Mouse (Mus musculus) heart, adult 2 months (tissue): Measurements from ENCODE around the gene Ift43. TPM values are rescaled to one million over a fixed set of nuclear protein-coding genes. Genes with fewer than 3 reads are reported as not detected.

Experiments used
- DNase-seq, 2 experiments: peaks; one replicate each; pipeline ENCODE4 v3.0.0; 2021
- H3K27ac ChIP-seq: fragments of 200-600 bp; 2 replicates; pipeline ENCODE4 v1.8.1; 2022
- H3K27me3 ChIP-seq: fragments of 200-500 bp; 2 replicates; pipeline ENCODE4 v1.6.1; 2012; ENCODE audit warnings: mild to moderate bottlenecking, low read length, inconsistent platforms, mixed read lengths; ENCODE audit not compliant: control insufficient read depth, insufficient read depth
- H3K36me3 ChIP-seq: fragments of 200-500 bp; 2 replicates; pipeline ENCODE4 v1.6.1; 2012; ENCODE audit warnings: low read length, inconsistent platforms; ENCODE audit not compliant: control insufficient read depth, insufficient read depth
- H3K4me1 ChIP-seq: fragments of 200-500 bp; 2 replicates; pipeline ENCODE4 v1.6.1; 2011; ENCODE audit warnings: low read length; ENCODE audit not compliant: control insufficient read depth, insufficient read depth
- H3K4me3 ChIP-seq: fragments of 200-600 bp; 2 replicates; pipeline ENCODE4 v1.8.1; 2022
- H3K79me2 ChIP-seq: fragments of 200-500 bp; replicated peaks from 2 replicates; pipeline ENCODE4 v1.6.1; 2012; ENCODE audit warnings: mild to moderate bottlenecking, inconsistent platforms, low read length, moderate library complexity, mixed read lengths; ENCODE audit not compliant: control insufficient read depth, insufficient read depth
- H3K9ac ChIP-seq: fragments of 200-500 bp; 2 replicates; pipeline ENCODE4 v1.6.1; 2012; ENCODE audit warnings: low read depth, mild to moderate bottlenecking, control low read depth, inconsistent platforms, low read length, mixed read lengths
- CTCF ChIP-seq: fragments of 200-600 bp; IDR thresholded peaks from 2 replicates; pipeline ENCODE4 v1.8.1; 2022; ENCODE audit warnings: antibody characterized with exemption, mild to moderate bottlenecking, moderate library complexity
- EP300 ChIP-seq: fragments of 200-500 bp; IDR thresholded peaks from 2 replicates; pipeline ENCODE4 v1.6.1; 2011; ENCODE audit warnings: low read depth, low read length, control low read depth; ENCODE audit not compliant: insufficient read depth
- POLR2A ChIP-seq: fragments of 200-500 bp; IDR thresholded peaks from 2 replicates; pipeline ENCODE4 v1.6.1; 2011; ENCODE audit warnings: mild to moderate bottlenecking, low read depth, low read length, control low read depth; ENCODE audit not compliant: insufficient read depth
- WGBS: fragments of 180-500 bp; shearing (Covaris S2); methylation state at CpG from one replicate; pipeline ENCODE4 v1.1.7; 2018; 5-methylcytosine and 5-hydroxymethylcytosine counted together
- intact Hi-C: fragments of 180-260 bp; cut with DNase I; formaldehyde crosslinking; loops from one replicate; pipeline ENCODE4 v1.15.1; 2025
- polyA plus RNA-seq: library from polyadenylated mRNA; depleted of rRNA; stranded (reverse); fragments of >200 nt; gene quantifications from 2 replicates; pipeline ENCODE4 v1.2.3, GENCODE M21; 2012
- total RNA-seq, 2 experiments: library from RNA; stranded (reverse); gene quantifications; 2 replicates each; pipeline ENCODE4 v1.2.3; 2021

Gene Ift43
- total and polyA plus RNA-seq, 3 experiments = 21.6 to 31.9 (median 26.1) TPM

DNA sequence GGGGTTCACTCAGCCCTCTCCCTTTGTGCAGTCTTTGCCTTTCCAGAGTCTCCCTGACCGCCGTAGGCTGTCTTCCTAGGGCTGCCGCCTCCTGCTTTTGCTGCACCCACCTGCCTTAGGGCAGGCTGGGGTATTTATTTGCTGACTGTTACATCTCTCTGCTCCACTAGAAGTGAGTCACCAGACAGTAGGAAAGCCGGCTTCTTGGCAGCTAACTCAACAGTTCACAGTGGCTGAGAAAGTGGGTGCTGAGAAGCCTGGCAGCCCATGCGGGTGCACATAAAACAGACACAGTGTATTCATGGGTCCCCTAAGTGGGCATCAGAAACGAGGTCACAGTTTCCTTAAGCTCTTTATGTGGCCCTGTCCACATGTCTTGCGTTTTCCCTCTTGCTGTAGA is 3.5 kb downstream of the Ift43 start:
- Histone ChIP-seq H3K79me2 (no peaks in the 10 kb centered on the region), H3K4me1 (peaks cover 13% of the 10 kb centered on the region), H3K27ac (peak overlapping the region; percentile 79), H3K4me3 (no peak overlapping the region), H3K36me3 (peaks cover 5% of the 10 kb centered on the region; the same call in 1 of the 2 replicates), H3K27me3 (no peaks in the 10 kb centered on the region), H3K9ac (no peak overlapping the region)
- no peak for DNase-seq
- TF ChIP-seq CTCF (no peak), EP300 (no peak), POLR2A (no peak)
- intact Hi-C loops = no loop called here
- 80% methylated on average over 7 of the region's 7 CpGs for WGBS

DNA sequence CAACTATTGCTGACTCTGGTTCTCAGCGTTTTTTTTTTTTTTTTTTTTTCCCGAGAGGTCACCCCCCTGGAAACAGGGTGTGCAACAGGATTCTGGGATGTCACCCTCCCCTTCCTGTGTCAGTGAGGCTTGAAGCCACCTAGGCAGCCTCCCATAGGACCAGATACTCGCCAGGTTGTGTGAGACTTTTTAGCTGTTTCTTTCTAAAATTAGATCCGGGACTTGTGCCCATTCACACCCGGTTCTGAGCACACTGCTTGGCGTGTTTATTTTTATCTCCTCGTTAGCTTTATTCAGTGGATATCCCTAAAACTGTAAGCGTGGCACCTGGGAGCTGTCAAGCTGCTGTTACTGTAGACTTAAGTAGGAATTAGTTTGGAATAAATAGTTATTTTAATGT is 4.2 kb downstream of the Ift43 start:
- H3K79me2 ChIP-seq = no peaks in the 10 kb centered on the region
- H3K4me1 ChIP-seq = peaks cover 13% of the 10 kb centered on the region
- H3K36me3 ChIP-seq = peaks cover 5% of the 10 kb centered on the region; the same call in 1 of the 2 replicates
- no peak for TF ChIP-seq POLR2A
- TF ChIP-seq CTCF = no peak
- no peak for TF ChIP-seq EP300
- no peaks in the 10 kb centered on the region for H3K27me3 ChIP-seq
- H3K4me3 ChIP-seq = no peak overlapping the region
- intact Hi-C loops = no loop called here
- no peak overlapping the region for H3K9ac ChIP-seq
- 30% methylated on average over 8 of the region's 8 CpGs for whole genome bisulfite sequencing
- no peak for DNase-seq
- H3K27ac ChIP-seq = peak overlapping the region; percentile 79

GRCm38 (mm10) chr12:86088042-86088441 is 5.7 kb downstream of the Ift43 start:
- peaks cover 5% of the 10 kb centered on the region; the same call in 1 of the 2 replicates for H3K36me3 ChIP-seq
- no peak overlapping the region for H3K4me3 ChIP-seq
- no peak for TF ChIP-seq POLR2A
- TF ChIP-seq EP300 = peak; percentile 65
- H3K79me2 ChIP-seq = no peaks in the 10 kb centered on the region
- H3K9ac ChIP-seq = no peak overlapping the region
- H3K27me3 ChIP-seq = no peaks in the 10 kb centered on the region
- WGBS = 34% methylated on average over 7 of the region's 7 CpGs
- peak overlapping the region; percentile 79 for H3K27ac ChIP-seq
- peak; percentile 51 to 68 for DNase-seq
- H3K4me1 ChIP-seq = peaks cover 18% of the 10 kb centered on the region
- intact Hi-C loops = no loop called here

DNA sequence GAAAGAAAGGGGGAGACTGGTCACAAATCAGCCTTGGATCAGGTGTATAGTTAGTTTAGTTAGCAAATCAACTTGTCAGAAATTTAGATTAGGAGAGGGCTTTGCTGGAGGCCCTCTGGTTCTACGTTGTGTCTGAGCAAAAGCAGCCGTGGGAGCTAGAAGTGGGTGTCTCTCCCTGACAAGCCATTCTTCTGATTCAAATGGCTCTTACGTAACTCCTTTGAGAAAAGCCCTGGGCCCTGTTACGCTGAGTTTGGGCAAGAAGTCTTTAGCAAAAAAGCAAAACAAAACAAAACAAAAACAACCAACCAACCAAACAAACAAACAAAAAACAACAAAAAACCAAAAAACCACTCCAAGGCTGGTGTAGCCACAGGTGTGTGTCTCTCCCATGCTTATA is 8.4 kb downstream of the Ift43 start:
- Histone ChIP-seq H3K27ac (peak overlapping the region; percentile 78), H3K9ac (no peak overlapping the region), H3K36me3 (peaks cover 5% of the 10 kb centered on the region; the same call in 1 of the 2 replicates), H3K27me3 (no peaks in the 10 kb centered on the region), H3K4me1 (peaks cover 18% of the 10 kb centered on the region), H3K4me3 (no peak overlapping the region), H3K79me2 (no peaks in the 10 kb centered on the region)
- TF ChIP-seq CTCF = no peak
- no peak for TF ChIP-seq POLR2A
- no peak for TF ChIP-seq EP300
- intact Hi-C loops = no loop called here
- no peak for DNase-seq
- 79% methylated on average over 4 of the region's 4 CpGs for WGBS

DNA sequence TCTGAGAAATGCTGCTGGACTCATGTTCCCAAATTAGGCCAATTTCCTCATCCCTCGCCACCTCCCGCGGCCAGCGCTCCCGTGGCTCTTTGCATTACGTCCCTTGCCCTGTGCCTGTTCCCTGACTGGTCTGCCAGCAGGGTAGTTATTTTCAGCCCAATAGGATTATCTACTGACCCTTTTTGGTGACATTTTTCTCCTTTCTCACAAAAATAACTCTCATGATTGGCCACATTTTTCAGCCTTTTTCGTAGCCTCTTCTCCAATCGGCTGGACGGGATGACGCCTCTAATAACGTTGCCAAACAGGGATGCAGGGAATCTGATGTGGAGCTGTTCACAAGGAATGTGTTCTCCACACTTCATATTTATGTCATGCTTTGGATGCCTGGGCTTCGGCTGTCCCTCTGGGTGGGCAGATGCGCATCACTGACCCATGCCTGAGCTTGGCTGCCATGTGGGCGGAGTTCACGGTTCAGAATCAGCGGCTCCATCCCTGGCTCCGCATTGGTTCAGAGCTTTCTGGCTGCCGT is 9.3 kb downstream of the Ift43 start:
- intact Hi-C loops = no loop called here
- 0 out of 2 replicates have a peak overlapping the region, but pooled peaks have one; percentile 0 for H3K9ac ChIP-seq
- 0 out of 2 replicates have a peak, but pooled peaks have one; percentile 15 for TF ChIP-seq CTCF
- TF ChIP-seq EP300 = 0 out of 2 replicates have a peak, but pooled peaks have one; percentile 4
- no peak for TF ChIP-seq POLR2A
- H3K79me2 ChIP-seq = no peaks in the 10 kb centered on the region
- H3K27ac ChIP-seq = peak overlapping the region; percentile 78
- peaks cover 15% of the 10 kb centered on the region for H3K4me1 ChIP-seq
- peak; percentile 60 to 75 for DNase-seq
- peaks cover 5% of the 10 kb centered on the region; the same call in 1 of the 2 replicates for H3K36me3 ChIP-seq
- H3K4me3 ChIP-seq = peak overlapping the region; percentile 23
- H3K27me3 ChIP-seq = no peaks in the 10 kb centered on the region
- WGBS = 40% methylated on average over 18 of the region's 18 CpGs

- no peaks in the 10 kb centered on the region for H3K79me2 ChIP-seq
- no peak overlapping the region for H3K4me3 ChIP-seq
- 93% methylated on average over 4 of the region's 4 CpGs for WGBS
- intact Hi-C loops = no loop called here
- H3K4me1 ChIP-seq = peaks cover 8% of the 10 kb centered on the region
- H3K36me3 ChIP-seq = no peaks in the 10 kb centered on the region; the same call in 1 of the 2 replicates
- DNase-seq = no peak
- no peak overlapping the region for H3K27ac ChIP-seq
- no peaks in the 10 kb centered on the region for H3K27me3 ChIP-seq
- TF ChIP-seq EP300 (no peak), POLR2A (no peak), CTCF (no peak)
- H3K9ac ChIP-seq = no peak overlapping the region
Observed at GRCm38 (mm10) chr12:86094075-86094474, 11.7 kb downstream of the Ift43 start.
